Mouse (Mus musculus) CH12.LX (cell line): ENCODE results near the gene Fam210b. TPM values are rescaled to one million over a fixed set of nuclear protein-coding genes. Genes with fewer than 3 reads are reported as not detected.
A peak's percentile ranks its signal among the peaks of the same experiment; 100 is the strongest.

Experiments
- DNase-seq: peaks from one replicate; pipeline ENCODE4 v3.0.0-alpha.2; 2013; ENCODE audit errors: extremely low read depth
- H3K27ac ChIP-seq: 2 replicates; pipeline ENCODE4 v1.5.1; 2012; ENCODE audit warnings: low read depth, mild to moderate bottlenecking, control low read depth, moderate library complexity; ENCODE audit not compliant: insufficient read depth
- H3K27me3 ChIP-seq: replicated peaks from 2 replicates; pipeline ENCODE3; 2012; ENCODE audit warnings: inconsistent platforms
- H3K36me3 ChIP-seq, 2 experiments: replicated peaks in 1 of 2; 2 replicates each; pipeline versions ENCODE3 to v1.6.1; 2012; ENCODE audit warnings: inconsistent platforms in 1 of 2, low read length in 1 of 2, mild to moderate bottlenecking in 1 of 2, mixed read lengths in 1 of 2, moderate library complexity in 1 of 2; ENCODE audit not compliant: control insufficient read depth in 1 of 2, insufficient read depth in 1 of 2
- H3K4me1 ChIP-seq, 2 experiments: 2 replicates each; pipeline ENCODE4 v1.6.1; 2012; ENCODE audit warnings: inconsistent platforms in 1 of 2, moderate library complexity in 1 of 2; ENCODE audit not compliant: insufficient read depth in 2 of 2, control insufficient read depth in 1 of 2
- H3K4me2 ChIP-seq: 2 replicates; pipeline ENCODE4 v1.6.1; 2012; ENCODE audit warnings: low read depth, mild to moderate bottlenecking, control low read depth; ENCODE audit not compliant: poor library complexity, insufficient read depth, severe bottlenecking
- H3K4me3 ChIP-seq, 3 experiments: fragments of 150-350 bp in 1 of 3; sonication (generic) in 1 of 3; replicated peaks in 1 of 3; 2 replicates each; pipeline versions ENCODE3 to v1.5.1; 2011 to 2012; ENCODE audit warnings: low read depth in 2 of 3, low read length in 2 of 3, mild to moderate bottlenecking in 2 of 3, moderate library complexity in 2 of 3, control low read depth in 1 of 3, improper control_type of control experiment in 1 of 3, inconsistent platforms in 1 of 3, mixed read lengths in 1 of 3; ENCODE audit not compliant: poor library complexity in 1 of 3
- H3K79me2 ChIP-seq: replicated peaks from 2 replicates; pipeline ENCODE4 v1.6.1; 2012; ENCODE audit warnings: mild to moderate bottlenecking, moderate library complexity; ENCODE audit not compliant: control insufficient read depth, poor library complexity, insufficient read depth, severe bottlenecking; ENCODE audit errors: extremely low read depth
- H3K9ac ChIP-seq: 2 replicates; pipeline ENCODE4 v1.6.1; 2012; ENCODE audit warnings: low read depth, mild to moderate bottlenecking, control low read depth, moderate library complexity; ENCODE audit not compliant: insufficient read depth
- H3K9me3 ChIP-seq: replicated peaks from 2 replicates; pipeline ENCODE3; 2012; ENCODE audit warnings: low read length, inconsistent platforms, mixed read lengths
- BHLHE40 ChIP-seq: IDR thresholded peaks from 2 replicates; pipeline ENCODE4 v1.6.1; 2011; ENCODE audit warnings: mild to moderate bottlenecking, low read depth, low read length, improper control_type of control experiment
- CHD2 ChIP-seq: IDR thresholded peaks from 2 replicates; pipeline ENCODE4 v1.6.1; 2011; ENCODE audit warnings: low read length, improper control_type of control experiment
- CTCF ChIP-seq, 2 experiments: IDR thresholded peaks in 1 of 2; conservative IDR thresholded peaks in 1 of 2; 2 replicates each; pipeline ENCODE4 v1.5.1; 2011 to 2012; ENCODE audit warnings: low read depth in 2 of 2, low read length in 2 of 2, improper control_type of control experiment in 1 of 2, inconsistent platforms in 1 of 2, mild to moderate bottlenecking in 1 of 2, moderate library complexity in 1 of 2
- ELF1 ChIP-seq: IDR thresholded peaks from 2 replicates; pipeline ENCODE4 v1.6.1; 2014; ENCODE audit warnings: low read depth, mild to moderate bottlenecking, inconsistent platforms, low read length, improper control_type of control experiment
- EP300 ChIP-seq: IDR thresholded peaks from 2 replicates; pipeline ENCODE4 v1.6.1; 2011; ENCODE audit warnings: low read length, improper control_type of control experiment
- ETS1 ChIP-seq: conservative IDR thresholded peaks from 2 replicates; pipeline ENCODE4 v1.6.1; 2012; ENCODE audit warnings: low read depth, mild to moderate bottlenecking, inconsistent platforms, low read length, improper control_type of control experiment, moderate library complexity
- GABPA ChIP-seq: IDR thresholded peaks from 2 replicates; pipeline ENCODE4 v1.6.1; 2012; ENCODE audit warnings: low read depth, low read length, improper control_type of control experiment, inconsistent platforms; ENCODE audit not compliant: insufficient replicate concordance
- HCFC1 ChIP-seq: IDR thresholded peaks from 2 replicates; pipeline ENCODE4 v1.6.1; 2012; ENCODE audit warnings: low read depth, mild to moderate bottlenecking, inconsistent platforms, low read length, improper control_type of control experiment
- IRF4 ChIP-seq: IDR thresholded peaks from 2 replicates; pipeline ENCODE4 v1.6.1; 2014; ENCODE audit warnings: low read depth, mild to moderate bottlenecking, inconsistent platforms, low read length, improper control_type of control experiment
- JUN ChIP-seq: IDR thresholded peaks from 2 replicates; pipeline ENCODE4 v1.6.1; 2011; ENCODE audit warnings: low read depth, mild to moderate bottlenecking, low read length, improper control_type of control experiment, moderate library complexity; ENCODE audit not compliant: insufficient read depth
- KAT2A ChIP-seq: IDR thresholded peaks from 2 replicates; pipeline ENCODE4 v1.6.1; 2012; ENCODE audit warnings: low read length, improper control_type of control experiment, inconsistent platforms; ENCODE audit not compliant: insufficient replicate concordance
- MAFK ChIP-seq: IDR thresholded peaks from 2 replicates; pipeline ENCODE4 v1.6.1; 2011; ENCODE audit warnings: low read length, improper control_type of control experiment; ENCODE audit not compliant: insufficient replicate concordance
- MAZ ChIP-seq: IDR thresholded peaks from 2 replicates; pipeline ENCODE4 v1.6.1; 2012; ENCODE audit warnings: low read depth, mild to moderate bottlenecking, inconsistent platforms, low read length, improper control_type of control experiment, moderate library complexity
- MEF2A ChIP-seq: IDR thresholded peaks from 2 replicates; pipeline ENCODE4 v1.6.1; 2014; ENCODE audit warnings: low read depth, mild to moderate bottlenecking, inconsistent platforms, low read length, improper control_type of control experiment, borderline replicate concordance
- MXI1 ChIP-seq: IDR thresholded peaks from 2 replicates; pipeline ENCODE4 v1.6.1; 2011; ENCODE audit warnings: mild to moderate bottlenecking, low read depth, low read length, improper control_type of control experiment
- MYC ChIP-seq: IDR thresholded peaks from 2 replicates; pipeline ENCODE4 v1.6.1; 2011; ENCODE audit warnings: low read depth, mild to moderate bottlenecking, improper control_type of control experiment, low read length
- NELFE ChIP-seq: IDR thresholded peaks from 2 replicates; pipeline ENCODE4 v1.6.1; 2011; ENCODE audit warnings: low read depth, low read length, improper control_type of control experiment
- NRF1 ChIP-seq: IDR thresholded peaks from 2 replicates; pipeline ENCODE4 v1.6.1; 2014; ENCODE audit warnings: low read depth, mild to moderate bottlenecking, inconsistent platforms, low read length, improper control_type of control experiment, moderate library complexity
- PAX5 ChIP-seq: IDR thresholded peaks from 2 replicates; pipeline ENCODE4 v1.6.1; 2012; ENCODE audit warnings: low read length, inconsistent platforms, mixed read lengths
- POLR2A ChIP-seq: IDR thresholded peaks from 2 replicates; pipeline ENCODE4 v1.6.1; 2011; ENCODE audit warnings: low read depth, mild to moderate bottlenecking, improper control_type of control experiment, low read length
- POLR2AphosphoS2 ChIP-seq: IDR thresholded peaks from 2 replicates; pipeline ENCODE4 v1.6.1; 2011; ENCODE audit warnings: low read depth, low read length, improper control_type of control experiment
- RCOR1 ChIP-seq: conservative IDR thresholded peaks from 2 replicates; pipeline ENCODE4 v1.6.1; 2012; ENCODE audit warnings: low read depth, mild to moderate bottlenecking, inconsistent platforms, low read length, improper control_type of control experiment
- TBP ChIP-seq: conservative IDR thresholded peaks from 2 replicates; pipeline ENCODE4 v1.6.1; 2011; ENCODE audit warnings: low read depth, low read length, improper control_type of control experiment
- TCF12 ChIP-seq: IDR thresholded peaks from 2 replicates; pipeline ENCODE4 v1.6.1; 2014; ENCODE audit warnings: low read depth, mild to moderate bottlenecking, inconsistent platforms, low read length, improper control_type of control experiment
- UBTF ChIP-seq: IDR thresholded peaks from 2 replicates; pipeline ENCODE4 v1.6.1; 2012; ENCODE audit warnings: low read depth, mild to moderate bottlenecking, inconsistent platforms, low read length, improper control_type of control experiment, moderate library complexity
- USF1 ChIP-seq: IDR thresholded peaks from 2 replicates; pipeline ENCODE4 v1.6.1; 2014; ENCODE audit warnings: low read depth, mild to moderate bottlenecking, inconsistent platforms, low read length, improper control_type of control experiment
- ZKSCAN1 ChIP-seq: IDR thresholded peaks from 2 replicates; pipeline ENCODE4 v1.6.1; 2012; ENCODE audit warnings: low read depth, inconsistent platforms, low read length, improper control_type of control experiment, borderline replicate concordance
- ZMIZ1 ChIP-seq: IDR thresholded peaks from 2 replicates; pipeline ENCODE4 v1.6.1; 2012; ENCODE audit warnings: low read depth, mild to moderate bottlenecking, inconsistent platforms, low read length, improper control_type of control experiment
- ZNF384 ChIP-seq: IDR thresholded peaks from 2 replicates; pipeline ENCODE4 v1.6.1; 2012; ENCODE audit warnings: low read depth, low read length, improper control_type of control experiment, inconsistent platforms
- dilution Hi-C: fragments of 300-500 bp; cut with MboI; formaldehyde crosslinking; loops from 2 replicates; pipeline ENCODE4 v1.14.3; 2020; ENCODE audit warnings: low sequenced_read_pairs; ENCODE audit not compliant: extremely low pct_unique_long_range_greater_than_20kb, extremely low pct_ligation_motif_present
- in situ Hi-C: fragments of 300-500 bp; cut with MboI; formaldehyde crosslinking; loops from 3 replicates; pipeline ENCODE4 v1.14.3; 2019; ENCODE audit warnings: low sequenced_read_pairs, low pct_ligation_motif_present, low pct_unique_long_range_greater_than_20kb, mixed read lengths
- polyA plus RNA-seq: library from polyadenylated mRNA; unstranded; fragments of >175 nt; gene quantifications from 2 replicates; pipeline ENCODE4 v1.2.1, GENCODE M21; 2012; ENCODE audit warnings: low read depth; ENCODE audit not compliant: insufficient read length
- total RNA-seq, 2 experiments: library from RNA; depleted of rRNA; stranded (reverse); fragments of 300-350 nt in 1 of 2; fragments of >200 nt in 1 of 2; gene quantifications; 2 replicates each; pipeline ENCODE4 v1.2.3; 2012 to 2014

Fam210b gene
- total and polyA plus RNA-seq, 3 experiments = 0.68 to 1.5 (median 1.2) TPM

DNA sequence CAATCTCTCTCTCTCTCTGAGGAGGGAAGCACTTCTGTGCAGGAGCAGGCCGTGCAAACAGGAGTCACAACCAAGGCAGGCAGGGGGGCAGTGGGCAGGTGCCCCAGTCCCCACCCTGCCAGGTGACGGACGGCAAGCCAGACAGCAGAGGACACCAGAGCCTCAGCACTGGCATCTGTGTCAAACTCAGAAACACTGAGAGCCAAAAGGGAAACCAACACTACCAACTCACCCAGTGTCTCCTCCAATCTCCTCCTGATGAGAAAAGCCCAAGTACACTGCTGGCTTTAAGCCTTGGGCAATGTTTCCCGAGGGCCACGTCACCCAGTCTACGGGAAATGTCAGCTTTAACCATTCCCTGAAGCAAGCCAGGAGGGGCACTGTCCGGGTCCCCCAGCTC lies 17.8 kb downstream of the Fam210b start:
- TF ChIP-seq MYC (no peak), KAT2A (no peak), CHD2 (no peak), ZMIZ1 (no peak), ZKSCAN1 (no peak), USF1 (no peak), GABPA (no peak), BHLHE40 (no peak), POLR2A (no peak)
- TF ChIP-seq, all 38 proteins: peak for 0
- DNase-seq = no peak
- in situ Hi-C loops = no loop called here
- H3K27ac ChIP-seq = no peak overlapping the region
- no peaks in the 10 kb centered on the region for H3K9me3 ChIP-seq
- H3K4me1 ChIP-seq = peaks cover 2 to 28% of the 10 kb centered on the region in 2 experiments; a peak in 3 of 4 replicates
- H3K36me3 ChIP-seq = peaks cover 77 to 97% of the 10 kb centered on the region in 2 experiments
- no peak overlapping the region for H3K4me2 ChIP-seq
- no peaks in the 10 kb centered on the region for H3K27me3 ChIP-seq
- H3K79me2 ChIP-seq = peaks cover 34% of the 10 kb centered on the region
- no peak overlapping the region for H3K4me3 ChIP-seq
- no peak overlapping the region for H3K9ac ChIP-seq
- dilution Hi-C loops = no loop called here

DNA sequence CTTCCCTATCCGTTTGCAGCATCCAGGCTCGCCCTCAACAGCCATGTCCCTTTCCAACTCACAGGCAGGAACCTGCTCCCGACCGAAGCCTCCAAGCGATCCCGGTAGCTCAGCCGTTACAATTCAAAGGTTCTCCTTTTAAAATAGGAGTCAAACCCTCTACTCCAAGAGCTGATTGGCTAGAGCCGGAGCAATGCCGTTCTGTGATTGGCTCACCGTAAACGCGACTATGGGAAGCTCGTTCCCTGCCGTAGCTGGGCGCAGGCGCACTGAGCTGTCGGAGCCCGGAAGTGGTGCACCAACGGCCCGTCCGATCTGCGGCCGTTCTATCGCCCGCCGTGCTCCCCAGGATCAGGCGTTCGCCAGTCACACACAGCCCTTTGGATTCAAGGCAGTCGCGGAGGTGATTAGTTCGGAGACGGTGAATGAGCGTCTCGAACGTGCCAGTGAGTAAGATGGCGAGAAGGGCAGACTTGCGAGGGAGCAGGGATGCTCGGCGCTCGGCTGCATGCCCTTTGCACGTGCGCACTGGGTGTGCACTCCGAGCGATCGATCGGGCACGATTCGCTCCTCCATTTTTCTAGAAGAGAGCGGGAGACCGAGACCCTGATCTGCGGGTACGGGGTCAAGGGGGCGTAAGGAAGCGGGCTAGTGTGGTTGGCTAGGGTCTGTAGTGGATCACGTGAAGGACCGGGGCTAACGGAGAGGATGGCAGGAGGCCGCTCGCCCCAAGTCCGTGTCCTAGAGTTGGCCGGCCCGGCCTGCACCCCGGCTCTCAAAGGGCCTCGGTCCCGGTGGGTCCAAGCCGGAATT lies 25.3 kb downstream of the Fam210b start, which contains the start of the genes Aurka and Cstf1:
Gene Aurka (minus strand): TSS at position 125 of the 813 bp plus-strand sequence.
Gene Cstf1 (plus strand): TSS at position 271 of the 813 bp plus-strand sequence.
- peak within 1 kb of the TSS; percentile 87 for H3K4me2 ChIP-seq
- peak within 1 kb of the TSS; percentile 84 for H3K27ac ChIP-seq
- peak; percentile 95 for DNase-seq
- in situ Hi-C loops (loop anchor here (5.0 kb wide), 1 partner anchor 72 kb away; the partner anchor contains the start of gene Rtf2), dilution Hi-C loops (no loop called here)
- H3K36me3 ChIP-seq = peaks cover 38 to 60% of the 10 kb centered on the region in 2 experiments
- no peaks in the 10 kb centered on the region for H3K9me3 ChIP-seq
- H3K4me1 ChIP-seq = peaks cover 3 to 39% of the 10 kb centered on the region in 2 experiments; a peak in 3 of 4 replicates
- H3K79me2 ChIP-seq = peaks cover 72% of the 10 kb centered on the region
- H3K27me3 ChIP-seq = no peaks in the 10 kb centered on the region
- peak within 1 kb of the TSS; percentile 91 for H3K9ac ChIP-seq
- peak within 1 kb of the TSS; percentile 73 to 93 (median 93) for H3K4me3 ChIP-seq
- TF ChIP-seq ELF1 = peak; percentile 97
- TF ChIP-seq GABPA = peak; percentile 39; the same call in 1 of the 2 replicates
- peak; percentile 61 for TF ChIP-seq CHD2
- peak; percentile 90 for TF ChIP-seq NRF1
- peak; percentile 66 for TF ChIP-seq NELFE
- peak; percentile 97 for TF ChIP-seq HCFC1
- peak; percentile 99 for TF ChIP-seq MYC
- peak; percentile 68 for TF ChIP-seq MEF2A
- no peak for TF ChIP-seq PAX5
- no peak for TF ChIP-seq EP300
- TF ChIP-seq RCOR1 = peak; percentile 87; the same call in 1 of the 2 replicates
- TF ChIP-seq ETS1 = peak; percentile 47; the same call in 1 of the 2 replicates
- 0 out of 2 replicates have a peak, but pooled peaks have one; percentile 26 for TF ChIP-seq UBTF
- no peak for TF ChIP-seq CTCF (conservative IDR thresholded peaks at IDR 0.05 in 1 of 2, IDR thresholded peaks at IDR 0.05 in 1 of 2; ENCODE audit: low read depth in 2 of 2, low read length in 2 of 2)
- TF ChIP-seq JUN = no peak; the same call in 1 of the 2 replicates
- peak; percentile 82 for TF ChIP-seq TBP
- TF ChIP-seq MAZ = 0 out of 2 replicates have a peak, but pooled peaks have one; percentile 39
- peak; percentile 68 for TF ChIP-seq IRF4
- peak; percentile 82 for TF ChIP-seq POLR2A
- TF ChIP-seq MAFK = no peak
- no peak for TF ChIP-seq ZNF384
- no peak for TF ChIP-seq POLR2AphosphoS2
- peak; percentile 72 for TF ChIP-seq USF1
- peak; percentile 91 for TF ChIP-seq KAT2A
- TF ChIP-seq MXI1 = peak; percentile 97
- TF ChIP-seq TCF12 = peak; percentile 83
- TF ChIP-seq ZKSCAN1 = no peak
